Mouse (Mus musculus) cerebellum, adult 2 months (tissue): ENCODE data around the gene Inava.

Experiments
- CTCF ChIP-seq: fragments of 200-500 bp; IDR thresholded peaks from 2 replicates; pipeline ENCODE4 v1.5.1; 2011; ENCODE audit warnings: low read depth, mild to moderate bottlenecking, control low read depth, low read length, moderate library complexity, borderline replicate concordance; ENCODE audit not compliant: insufficient read depth
- POLR2A ChIP-seq: fragments of 200-500 bp; IDR thresholded peaks from 2 replicates; pipeline ENCODE4 v1.6.1; 2011; ENCODE audit warnings: low read length, control low read depth, borderline replicate concordance; ENCODE audit not compliant: insufficient read depth

GRCm38 (mm10) chr1:136241801-136242200, 7.7 kb upstream of the Inava start:
- TF ChIP-seq CTCF (no peak), POLR2A (no peak)
